Mouse (Mus musculus): ENCODE measurements around the gene Hk1.
A peak's percentile ranks its signal among the peaks of the same experiment; 100 is the strongest.

The Hk1 gene

DNA sequence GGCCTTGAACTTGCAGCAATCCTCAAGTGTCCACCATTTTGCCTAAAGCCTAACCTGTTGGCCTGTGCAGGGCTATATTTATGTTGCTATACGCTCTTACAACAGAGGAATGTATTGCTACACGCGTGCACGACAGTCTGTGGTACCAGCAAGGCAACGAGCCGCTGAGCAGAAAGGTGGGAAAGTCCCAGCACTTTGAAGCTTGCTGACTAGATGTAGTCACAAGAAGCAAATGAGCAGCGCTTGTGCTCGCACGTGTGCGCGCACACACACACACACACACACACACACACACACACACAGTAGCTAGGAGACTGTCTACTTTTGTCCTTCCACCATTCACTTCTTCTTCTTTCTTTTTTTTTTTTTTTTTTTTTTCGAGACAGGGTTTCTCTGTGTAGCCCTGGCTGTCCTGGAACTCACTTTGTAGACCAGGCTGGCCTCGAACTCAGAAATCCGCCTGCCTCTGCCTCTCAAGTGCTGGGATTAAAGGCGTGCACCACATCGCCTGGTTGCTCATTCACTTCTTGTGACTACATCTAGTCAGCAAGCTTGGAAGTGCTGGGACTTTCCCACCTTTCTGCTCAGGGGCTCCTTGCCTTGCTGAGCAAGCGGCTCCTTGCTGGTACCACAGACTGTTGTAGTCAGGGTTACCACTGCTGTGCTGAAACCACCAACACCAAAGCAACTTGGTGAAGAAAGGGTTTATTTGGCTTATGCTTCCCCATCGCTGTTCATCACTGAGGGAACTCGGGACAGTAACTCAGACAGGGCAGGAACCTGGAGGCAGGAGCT, 102.0 kb downstream of the Hk1 start:
- DNase-seq (ENCODE audit: low spot score in 2 of 2): no peak

DNA sequence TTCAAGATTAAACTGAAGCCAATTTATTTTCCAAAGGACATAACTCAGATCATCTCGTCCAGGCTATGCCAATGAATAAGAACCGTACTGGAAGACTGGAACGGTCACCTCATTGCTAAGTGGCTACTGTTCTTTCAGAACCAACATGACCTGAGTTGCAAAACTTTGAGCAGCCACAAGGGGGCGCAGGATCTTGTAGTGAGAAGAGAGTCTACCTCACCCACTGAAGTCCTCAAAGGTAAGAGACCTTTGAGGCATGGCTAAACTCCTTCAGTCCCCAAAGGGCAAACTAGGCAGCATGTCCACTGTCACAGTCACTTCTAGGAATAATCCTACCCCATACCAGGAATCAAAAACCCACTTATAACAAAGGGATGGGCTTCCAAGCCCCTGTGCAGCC, 104.5 kb downstream of the Hk1 start:
- DNase-seq (ENCODE audit: low spot score in 2 of 2): peak; percentile 85 to 87

DNA sequence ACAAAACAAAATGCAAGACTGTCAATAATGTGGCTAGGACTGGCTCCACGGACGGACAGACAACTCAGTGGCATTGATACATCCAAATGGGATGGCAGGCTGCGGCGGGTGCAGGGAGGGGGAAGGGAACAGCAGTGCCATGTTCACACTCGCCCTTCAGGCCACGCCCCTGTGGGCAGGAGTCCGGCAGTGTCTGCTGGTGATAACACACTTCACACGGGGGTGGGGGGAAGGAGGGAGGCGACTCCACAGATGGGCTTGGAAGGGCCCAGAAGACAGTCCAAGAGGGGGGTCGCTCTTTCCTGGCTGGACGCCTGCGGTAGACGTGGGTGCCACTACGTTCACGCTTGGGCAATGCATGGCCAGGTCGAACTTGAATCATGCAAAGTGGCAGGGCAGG, 110.4 kb downstream of the Hk1 start:
- DNase-seq (ENCODE audit: low spot score in 2 of 2): no peak

DNA sequence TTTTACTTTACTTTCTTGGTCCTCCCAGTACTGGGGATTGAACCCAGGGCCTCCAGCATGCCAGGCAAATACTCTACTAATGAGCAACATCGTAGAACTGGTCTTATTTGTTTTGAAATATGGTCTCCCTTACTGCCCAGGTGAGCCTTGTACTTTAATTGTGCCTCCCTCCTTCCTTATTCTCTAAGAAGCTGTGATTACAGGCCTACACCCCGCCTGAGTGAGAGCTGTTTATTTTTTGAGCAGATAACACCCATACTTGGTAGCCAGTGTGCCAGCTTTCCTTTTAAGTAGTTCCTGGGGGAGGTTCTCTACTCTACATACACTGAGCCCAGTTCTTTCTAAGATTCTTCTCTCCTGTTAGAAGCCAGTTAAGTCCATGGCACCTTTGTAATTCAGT, 115.4 kb downstream of the Hk1 start:
- no peak for DNase-seq (ENCODE audit: low spot score in 2 of 2)

DNA sequence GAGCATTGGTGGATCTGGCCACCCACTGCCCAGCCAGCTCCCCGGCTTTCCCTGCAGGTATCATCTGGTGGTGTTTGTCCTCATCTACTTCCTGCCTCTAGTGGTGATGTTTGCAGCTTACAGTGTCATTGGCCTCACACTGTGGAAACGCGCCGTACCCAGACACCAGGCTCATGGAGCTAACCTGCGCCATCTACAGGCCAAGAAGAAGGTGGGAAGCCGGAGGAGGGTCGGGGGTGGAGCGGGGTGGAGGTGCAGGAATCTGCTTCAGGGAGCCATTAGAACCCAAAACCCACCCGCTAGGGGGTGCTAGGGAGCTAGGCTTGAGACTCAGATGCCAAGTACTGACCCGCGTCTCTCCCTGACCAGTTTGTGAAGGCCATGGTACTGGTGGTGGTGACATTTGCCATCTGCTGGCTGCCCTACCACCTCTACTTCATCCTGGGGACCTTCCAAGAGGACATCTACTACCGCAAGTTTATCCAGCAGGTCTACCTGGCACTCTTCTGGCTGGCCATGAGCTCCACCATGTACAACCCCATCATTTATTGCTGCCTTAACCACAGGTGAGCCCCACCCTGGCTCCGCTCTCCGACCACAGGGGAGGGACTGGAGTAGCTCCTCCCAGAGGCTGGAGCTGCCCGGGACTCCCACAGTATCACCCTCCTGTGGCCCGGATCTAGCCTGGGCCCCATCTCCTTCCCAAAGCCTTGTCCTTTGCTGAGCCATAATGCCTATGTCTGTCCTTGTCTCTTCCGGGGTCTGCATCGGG, 118.4 kb downstream of the Hk1 start:
- peak; percentile 50 to 72 for DNase-seq (ENCODE audit: low spot score in 2 of 2)

DNA sequence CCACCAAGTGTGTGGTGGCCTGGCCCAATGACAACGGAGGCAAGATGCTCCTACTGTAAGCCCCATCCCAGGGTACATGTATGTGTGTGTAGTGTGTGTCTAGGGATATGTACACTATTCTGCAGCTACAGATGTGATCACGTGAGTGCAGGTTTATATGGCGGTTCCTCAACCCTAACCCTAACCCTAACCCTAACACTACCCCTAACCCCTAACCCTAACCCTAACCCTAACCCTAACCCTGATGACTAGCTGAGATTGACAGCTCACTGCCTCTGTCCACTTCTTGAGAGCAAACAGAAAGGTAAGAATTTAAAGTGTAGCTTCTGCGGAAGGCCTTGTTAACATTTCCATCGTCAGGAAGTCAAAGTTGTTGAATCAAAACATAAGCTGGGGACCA, 121.4 kb downstream of the Hk1 start:
- DNase-seq (ENCODE audit: low spot score in 2 of 2): no peak

DNA sequence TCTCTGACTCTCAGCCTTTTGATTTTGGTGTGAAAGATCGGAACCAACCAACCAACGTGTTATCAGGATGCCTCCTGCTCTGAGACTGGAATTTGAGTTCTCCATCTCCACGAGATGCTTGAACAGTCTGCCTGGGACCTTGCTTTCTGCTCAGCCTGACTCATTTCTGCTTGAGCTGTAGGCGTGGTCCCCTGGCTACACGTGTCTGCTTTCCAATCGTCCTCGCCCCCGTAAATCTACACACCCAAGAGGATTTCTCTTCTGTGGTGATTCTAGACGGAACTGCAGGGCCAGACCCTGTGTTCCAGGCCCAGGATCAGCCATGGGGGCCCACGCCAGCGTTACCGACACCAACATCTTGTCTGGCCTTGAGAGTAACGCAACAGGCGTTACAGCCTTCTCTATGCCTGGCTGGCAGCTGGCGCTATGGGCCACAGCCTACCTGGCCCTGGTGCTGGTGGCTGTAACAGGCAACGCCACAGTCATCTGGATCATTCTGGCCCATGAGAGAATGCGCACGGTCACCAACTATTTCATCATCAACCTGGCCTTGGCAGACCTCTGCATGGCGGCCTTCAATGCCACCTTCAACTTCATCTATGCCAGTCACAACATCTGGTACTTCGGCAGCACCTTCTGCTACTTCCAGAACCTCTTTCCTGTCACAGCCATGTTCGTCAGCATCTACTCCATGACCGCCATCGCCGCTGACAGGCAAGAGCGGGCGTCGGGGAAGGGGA, 127.0 kb downstream of the Hk1 start:
- no peak for DNase-seq (ENCODE audit: low spot score in 2 of 2)

DNA sequence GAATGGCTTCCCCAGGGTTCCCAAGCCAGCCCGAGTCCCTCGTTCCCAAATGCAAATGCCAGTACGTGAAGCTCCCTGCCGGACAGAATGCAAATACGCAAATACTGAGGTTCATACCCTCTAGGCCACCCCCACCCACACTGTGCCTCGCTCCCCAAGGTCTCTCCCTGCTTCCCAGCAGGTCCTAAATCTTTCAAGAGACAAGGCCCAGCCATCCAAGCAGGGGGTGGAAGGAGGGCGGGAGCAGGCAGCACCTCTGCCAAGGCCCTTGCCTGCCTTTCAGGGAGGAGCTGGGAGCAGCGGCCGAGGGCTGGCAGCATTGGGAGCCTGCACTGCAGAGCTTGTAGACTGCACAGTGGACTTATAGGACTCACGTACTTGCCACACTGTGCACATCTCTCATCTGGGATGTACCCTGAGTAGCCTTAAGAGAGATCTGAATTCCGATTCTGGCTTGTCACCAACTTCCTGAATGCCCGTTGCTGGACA, 127.7 kb downstream of the Hk1 start, which contains the start of gene Tacr2:
Gene Tacr2, plus strand, starts transcription at position 439 of the 489 bp plus-strand sequence.
- DNase-seq (ENCODE audit: low spot score in 2 of 2): no peak

DNA sequence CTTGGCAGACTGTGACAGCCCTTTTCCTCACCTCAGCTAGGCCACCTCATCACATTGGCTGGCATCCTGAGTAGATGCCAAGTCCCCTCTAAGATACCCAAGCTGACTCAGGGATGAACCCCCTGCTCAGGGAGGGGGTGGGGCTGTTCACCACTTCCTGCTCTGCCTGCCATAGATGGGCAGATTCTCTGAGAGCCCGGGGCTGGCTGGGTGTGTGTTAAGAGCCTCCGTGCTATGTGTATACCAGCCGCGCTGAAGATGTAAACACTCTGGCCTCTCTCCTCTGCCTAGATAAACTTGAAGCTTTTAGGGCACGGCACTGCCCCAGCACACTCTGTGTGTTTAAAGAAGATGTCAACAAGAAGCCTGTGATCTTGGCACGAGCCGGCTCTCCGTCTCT, 131.9 kb downstream of the Hk1 start:
- DNase-seq (ENCODE audit: low spot score in 2 of 2): no peak

DNA sequence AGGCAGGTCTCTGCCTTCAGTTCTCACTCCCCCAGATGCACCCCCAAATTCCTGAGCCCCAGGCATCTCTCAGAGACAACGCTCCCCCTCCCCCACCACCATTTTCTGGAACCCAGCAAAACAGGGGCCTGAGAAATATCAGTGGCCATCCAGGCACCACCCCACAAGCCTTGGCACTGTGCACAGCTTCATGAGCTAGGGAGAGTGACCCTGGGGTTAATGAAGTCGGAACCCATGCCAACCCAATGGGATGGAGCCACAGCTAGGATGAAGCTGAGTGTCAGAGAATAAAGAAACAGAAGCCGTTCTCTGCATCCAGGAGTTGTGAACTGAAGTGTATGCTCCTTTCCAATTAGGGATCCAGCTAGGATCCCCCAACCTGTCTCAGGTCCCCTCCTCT, 132.6 kb downstream of the Hk1 start:
- no peak for DNase-seq (ENCODE audit: low spot score in 2 of 2)

DNA sequence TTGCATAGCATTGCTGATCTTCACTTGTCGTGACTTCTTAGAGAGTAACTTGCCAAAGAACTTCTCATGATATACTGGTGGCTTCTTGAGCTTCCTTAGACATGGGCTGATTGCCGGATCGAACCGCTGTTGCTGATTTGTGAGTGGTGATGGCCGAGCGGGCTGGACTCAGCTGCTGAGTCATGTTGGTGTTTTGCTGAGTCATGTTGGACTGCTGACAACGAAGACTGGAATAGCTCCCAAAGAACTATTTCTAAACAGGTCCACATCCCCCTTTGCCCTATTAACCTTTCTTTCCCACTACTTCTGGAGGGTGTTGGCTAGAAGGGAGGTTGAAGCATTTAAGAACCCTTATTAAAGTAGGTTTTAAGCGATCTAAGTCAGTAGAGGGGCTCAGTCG, 135.6 kb downstream of the Hk1 start:
- no peak for DNase-seq (ENCODE audit: low spot score in 2 of 2)

DNA sequence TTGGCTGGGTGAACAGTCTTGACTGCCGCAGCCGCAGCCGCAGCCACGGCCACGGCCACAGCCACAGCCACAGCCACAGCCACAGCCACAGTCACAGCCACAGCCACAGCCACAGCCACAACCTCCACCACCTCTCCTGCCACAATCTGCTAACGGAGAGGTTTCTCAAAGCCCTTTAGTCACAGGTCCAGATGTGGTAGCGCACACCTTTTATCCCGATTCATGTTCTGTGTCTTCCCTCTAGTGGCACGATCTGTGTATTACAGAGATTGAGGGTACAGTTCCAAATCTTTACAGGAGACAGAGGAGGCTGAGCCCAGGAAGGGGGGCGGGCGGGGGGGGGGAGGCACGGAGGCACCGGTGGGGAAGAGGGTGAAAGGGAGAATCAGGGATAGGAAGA, 136.8 kb downstream of the Hk1 start:
- DNase-seq (ENCODE audit: low spot score in 2 of 2): peak in 1 of 2 experiments; percentile 63

DNA sequence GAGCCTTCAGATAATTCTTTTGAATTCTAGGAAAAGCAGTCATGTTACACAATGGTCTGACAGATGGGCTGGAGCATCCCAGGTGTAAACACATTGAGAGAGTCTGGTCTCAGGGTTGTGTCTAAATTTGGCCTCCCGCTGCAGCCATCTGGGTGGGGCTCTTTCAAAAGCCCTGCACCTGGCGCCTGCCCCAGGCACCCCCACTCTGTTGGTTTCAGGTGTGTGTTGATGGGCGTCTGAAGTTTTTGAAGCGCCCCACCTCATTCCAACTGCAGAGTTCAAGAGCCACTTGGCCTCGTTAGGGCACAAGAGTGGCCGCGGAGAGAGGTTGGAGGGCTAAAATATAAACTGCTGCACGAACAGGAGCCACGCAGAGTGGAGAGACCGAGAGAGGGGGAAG, 137.3 kb downstream of the Hk1 start:
- no peak for DNase-seq (ENCODE audit: low spot score in 2 of 2)

DNA sequence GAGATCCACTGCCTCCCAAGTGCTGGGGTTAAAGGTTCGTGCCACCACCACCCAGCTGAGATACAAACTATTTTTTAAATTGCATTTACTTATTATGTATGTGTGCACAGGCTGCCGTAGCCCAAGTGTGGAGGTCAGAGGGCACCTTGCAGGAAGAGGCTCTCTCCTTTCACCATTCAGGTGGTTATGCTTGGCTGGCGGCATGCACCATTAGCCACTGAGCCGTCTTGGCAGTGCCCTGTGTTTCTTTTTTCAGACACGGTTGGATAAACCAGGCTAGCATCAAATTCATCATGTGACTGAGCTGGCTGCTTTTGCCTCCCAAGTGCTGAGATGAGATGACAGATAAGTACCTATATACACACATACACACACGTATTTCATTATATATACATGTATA, 140.4 kb downstream of the Hk1 start:
- DNase-seq (ENCODE audit: low spot score in 2 of 2): no peak

DNA sequence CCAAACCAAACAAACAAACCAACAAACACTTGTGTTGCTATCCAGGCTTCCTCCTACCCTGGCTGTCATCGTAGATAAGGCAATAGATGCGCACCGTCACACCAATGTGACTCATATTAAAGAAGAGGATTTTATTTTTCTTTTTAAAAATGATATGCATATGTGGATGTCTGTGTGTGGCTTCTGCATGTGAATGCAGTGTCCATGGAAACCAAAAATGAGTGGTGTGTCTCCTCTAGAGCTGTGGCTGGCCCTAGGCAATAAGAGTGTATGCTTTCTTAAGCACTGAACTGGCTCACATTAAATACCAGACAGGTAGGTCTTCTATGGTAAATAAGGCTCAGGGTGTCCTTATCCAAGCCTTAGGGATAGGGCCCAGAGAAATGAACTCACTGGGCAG, 141.0 kb downstream of the Hk1 start:
- DNase-seq (ENCODE audit: low spot score in 2 of 2): no peak

DNA sequence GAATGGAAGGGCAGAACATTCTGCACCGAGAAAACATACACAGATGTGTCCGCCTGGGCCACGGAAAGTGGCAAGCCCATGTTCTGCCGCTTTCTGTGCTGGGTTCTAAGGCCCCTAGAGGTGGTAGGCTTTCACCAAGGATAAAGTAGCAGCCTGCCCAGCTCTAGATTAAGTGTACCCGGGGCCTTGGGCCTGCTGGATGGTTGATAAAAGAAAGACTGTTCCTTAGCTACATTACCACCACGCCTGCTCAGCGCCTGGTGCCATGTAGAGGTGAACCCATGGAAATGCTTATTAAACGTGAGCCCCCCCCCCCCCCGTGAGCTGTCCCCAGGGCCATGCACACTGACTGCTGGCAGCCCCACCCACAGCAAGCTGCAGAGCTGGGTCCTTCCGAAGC, 142.5 kb downstream of the Hk1 start:
- no peak for DNase-seq (ENCODE audit: low spot score in 2 of 2)

DNA sequence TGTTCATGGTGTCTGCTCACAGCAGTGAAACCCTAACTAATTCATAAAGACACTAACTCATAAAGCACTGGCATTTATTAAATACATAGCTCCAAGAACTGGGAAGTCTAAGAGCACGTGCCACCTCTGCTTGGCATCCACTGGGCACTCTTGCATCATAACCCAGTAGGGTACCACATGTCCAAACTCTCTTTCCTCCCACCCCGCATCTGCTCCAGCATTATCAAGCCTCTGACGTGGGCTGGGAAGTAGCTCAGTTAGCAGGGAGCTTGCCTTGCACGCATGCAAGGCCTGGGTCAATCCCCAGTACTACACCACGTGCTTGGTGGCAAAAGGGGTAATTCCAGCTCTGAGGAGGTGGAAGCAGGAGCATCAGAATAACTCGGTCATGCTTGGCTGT, 143.5 kb downstream of the Hk1 start:
- no peak for DNase-seq (ENCODE audit: low spot score in 2 of 2)

DNA sequence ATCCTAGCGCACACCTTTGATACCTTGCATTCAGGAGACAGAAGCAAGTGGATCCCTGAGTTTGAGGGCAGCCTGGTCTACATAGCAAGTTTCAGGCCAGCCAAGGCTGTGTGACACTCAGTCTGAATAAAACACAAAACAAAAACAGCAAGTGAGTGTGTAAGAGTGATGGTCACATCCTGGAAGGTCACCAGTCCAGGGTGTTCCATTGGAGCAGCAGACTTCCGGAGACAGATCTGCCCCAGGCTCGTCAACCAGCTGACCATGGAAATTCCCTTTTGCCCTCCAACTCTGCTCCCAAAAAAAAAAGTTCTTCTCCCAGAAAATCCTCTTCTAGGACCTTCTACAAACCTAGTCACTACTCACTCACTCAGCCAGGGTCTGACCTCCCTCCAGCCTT, 147.9 kb downstream of the Hk1 start:
- DNase-seq (ENCODE audit: low spot score in 2 of 2): no peak

DNA sequence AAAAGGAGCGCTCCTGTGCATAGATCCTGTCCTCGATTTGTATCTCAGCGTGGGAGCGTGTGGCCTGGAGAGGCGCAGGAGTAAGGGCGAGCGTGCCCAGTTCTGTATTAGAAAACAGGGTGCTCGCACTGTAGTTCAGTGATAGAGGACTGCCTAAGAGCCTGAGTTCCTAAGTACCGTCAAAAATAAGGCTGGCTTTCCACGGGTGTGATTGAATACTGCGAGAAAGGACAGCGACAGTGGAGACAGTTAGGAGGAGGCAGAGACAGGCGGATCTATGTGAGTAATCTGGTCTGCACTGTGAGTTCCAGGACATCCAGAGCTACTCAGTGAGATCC, 148.3 kb downstream of the Hk1 start:
- no peak for DNase-seq (ENCODE audit: low spot score in 2 of 2)

DNA sequence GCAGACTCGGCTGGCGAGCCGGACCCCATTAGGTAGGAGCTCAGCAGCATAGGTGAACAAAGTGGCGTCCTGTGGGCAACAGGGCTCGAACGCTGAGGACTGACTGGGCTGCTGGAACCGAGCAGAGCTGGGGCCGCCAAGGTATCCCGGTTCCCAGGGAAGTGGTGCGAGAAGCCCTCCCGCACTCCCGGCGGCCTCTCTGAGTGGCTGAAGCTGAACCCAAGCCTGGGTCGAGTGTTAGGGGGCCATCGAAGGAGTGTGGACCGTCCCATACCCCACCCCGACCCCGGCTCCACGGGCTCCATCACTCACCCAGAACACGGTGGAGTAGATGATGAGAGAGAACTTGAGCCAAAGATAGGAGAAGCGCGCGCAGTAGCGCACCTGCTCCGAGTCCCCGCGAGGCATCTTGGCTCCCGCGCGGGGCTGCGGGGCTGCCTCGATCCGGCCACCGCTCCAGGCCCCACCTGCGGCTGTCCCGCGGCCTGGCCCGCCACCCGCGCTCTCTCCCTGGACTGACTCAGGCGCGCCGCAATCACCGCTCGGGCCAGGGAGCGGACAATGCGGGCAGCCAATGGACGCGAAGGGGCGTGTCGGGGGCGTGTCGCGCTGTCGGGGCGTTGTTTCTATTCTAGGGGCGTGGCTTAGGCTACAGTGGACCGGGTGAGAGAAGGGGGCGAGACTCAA, 148.9 kb downstream of the Hk1 start, which contains the start of gene Tspan15:
Gene Tspan15, minus strand, starts transcription at position 544 of the 687 bp plus-strand sequence.
- DNase-seq (ENCODE audit: low spot score in 2 of 2): peak; percentile 66 to 87

DNA sequence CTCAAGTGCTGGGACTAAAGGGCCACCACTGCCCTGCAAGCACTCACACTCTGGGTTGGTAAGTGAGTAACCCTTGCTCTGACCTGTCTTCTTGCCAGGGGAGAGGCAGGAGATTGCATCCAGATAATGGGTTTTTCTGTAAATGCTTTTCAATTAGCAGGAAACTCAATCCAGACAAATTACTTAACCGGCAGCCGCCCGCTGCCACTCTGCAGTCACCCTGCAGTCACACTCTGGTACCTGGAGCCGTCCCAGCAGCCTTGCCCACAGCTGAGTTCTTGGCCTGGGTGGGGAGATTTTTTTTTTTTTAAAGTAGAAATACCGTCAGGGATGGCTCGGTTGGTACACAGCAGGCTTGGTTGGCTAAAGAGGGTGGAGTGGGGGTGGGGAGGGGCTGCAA, 151.6 kb downstream of the Hk1 start:
- DNase-seq (ENCODE audit: low spot score in 2 of 2): no peak

DNA sequence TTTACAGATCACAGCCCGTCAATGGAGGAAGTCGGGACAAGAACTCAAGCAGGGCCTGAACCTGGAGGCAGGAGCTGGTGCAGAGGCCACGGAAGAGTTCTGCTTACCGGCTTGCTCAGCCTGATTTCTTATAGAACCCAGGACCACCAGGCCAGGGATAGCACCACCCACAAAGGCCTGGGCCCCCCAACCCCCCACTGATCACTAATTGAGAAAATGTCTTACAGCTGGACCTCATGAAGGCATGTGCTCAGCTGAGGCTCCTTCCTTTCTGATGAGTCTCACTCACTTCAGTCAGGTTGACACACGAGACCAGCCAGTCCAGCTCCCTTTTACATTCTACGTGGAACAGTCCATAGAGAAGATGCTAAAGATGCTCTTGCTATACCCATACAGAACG, 153.9 kb downstream of the Hk1 start:
- DNase-seq (ENCODE audit: low spot score in 2 of 2): no peak
